Mouse (Mus musculus): ENCODE results near the gene Dut.

DNA sequence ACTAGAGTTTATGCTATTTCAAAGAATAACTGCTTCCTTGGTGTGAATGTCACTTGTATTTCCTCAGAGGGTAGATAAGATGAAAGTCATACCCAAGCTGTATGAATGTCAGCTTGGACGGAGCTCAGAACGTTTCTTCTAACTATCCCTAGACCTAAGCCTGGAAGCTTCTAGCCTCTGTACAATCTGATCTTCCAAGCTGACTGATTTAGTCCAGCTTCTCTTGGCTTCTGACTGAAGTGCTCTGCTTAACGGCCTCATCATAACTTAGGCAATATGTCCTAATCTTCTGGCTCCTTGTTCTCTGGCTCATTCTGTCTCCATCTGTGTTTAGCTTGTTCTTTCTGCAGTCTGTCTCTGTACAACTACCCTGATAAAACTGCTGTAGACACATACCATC, 7.6 kb downstream of the Dut start:
- TF ChIP-seq CTCF (IDR thresholded peaks at IDR 0.05), result no peak
- TF ChIP-seq EP300 (IDR thresholded peaks at IDR 0.05), result no peak
